Mouse (Mus musculus) right cerebral cortex, adult 18-20 months (tissue): ENCODE data around the gene Lrig2.

Source experiments
- DNase-seq: peaks from one replicate; pipeline ENCODE4 v3.0.0; 2022; ENCODE audit warnings: mixed read lengths

Lrig2 gene

DNA sequence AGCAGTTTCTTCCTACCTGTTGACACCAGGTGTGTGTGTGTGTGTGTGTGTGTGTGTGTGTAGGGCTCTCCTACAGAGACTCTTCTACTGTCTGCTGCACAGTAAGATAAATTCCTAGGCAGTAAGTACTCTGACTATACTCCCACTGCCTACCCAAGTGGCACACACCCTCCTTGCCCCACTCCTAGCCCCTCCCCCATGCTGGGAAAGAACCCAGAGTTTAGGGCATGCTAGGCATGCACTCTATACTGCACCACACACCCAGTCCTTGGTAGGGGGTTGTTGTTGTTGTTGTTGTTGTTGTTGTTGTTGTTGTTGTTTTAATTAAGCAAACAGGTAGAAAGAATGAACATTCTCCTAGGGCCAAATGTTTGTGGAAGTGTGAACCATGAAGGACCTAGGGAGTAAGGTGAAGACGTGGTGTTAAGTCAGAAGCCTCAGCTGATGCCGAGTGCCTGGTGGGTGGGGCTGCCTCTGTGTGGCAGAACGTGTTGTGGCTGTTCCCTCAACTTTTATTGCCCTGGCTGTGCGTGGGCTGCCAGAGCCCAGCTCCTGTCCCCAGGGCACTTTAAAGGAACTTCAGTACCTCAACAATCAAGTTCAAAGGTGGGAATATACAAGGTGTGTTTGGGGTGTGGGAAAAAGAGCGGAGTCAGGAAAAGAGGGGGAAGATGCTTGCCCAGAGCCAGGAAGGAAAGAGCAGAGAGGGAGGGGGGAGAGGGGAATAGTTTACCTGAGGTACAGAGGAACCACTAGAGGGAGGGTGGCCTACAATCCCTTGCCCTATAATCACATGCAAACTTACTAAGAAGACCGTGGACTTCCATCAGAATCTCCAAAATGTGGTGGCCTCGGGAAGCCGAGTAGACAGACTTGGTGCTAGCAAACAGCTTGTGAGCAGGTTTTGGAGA is 152.2 kb downstream of the Lrig2 start:
- no peak for DNase-seq

GRCm38 (mm10) chr3:104358747-104359146 is 153.0 kb downstream of the Lrig2 start:
- no peak for DNase-seq

DNA sequence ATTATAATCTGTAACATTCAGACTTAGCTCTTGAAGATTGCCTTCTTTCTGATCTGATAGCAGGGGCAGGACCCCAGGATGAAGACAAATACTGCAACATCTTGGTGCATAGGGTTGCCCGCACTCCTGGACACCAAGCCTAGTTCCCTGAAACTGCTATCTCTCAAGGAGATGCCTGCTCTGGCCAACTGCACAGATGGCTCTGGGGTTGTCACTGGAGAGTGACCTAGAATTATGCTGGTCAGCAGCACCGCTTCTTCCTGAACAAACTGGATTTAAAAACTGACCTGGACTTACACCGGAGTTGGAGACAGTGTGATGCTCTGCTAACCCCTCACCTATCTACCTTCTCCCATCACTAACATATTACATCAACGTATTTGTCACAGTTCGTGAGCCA is 155.6 kb downstream of the Lrig2 start:
- no peak for DNase-seq

DNA sequence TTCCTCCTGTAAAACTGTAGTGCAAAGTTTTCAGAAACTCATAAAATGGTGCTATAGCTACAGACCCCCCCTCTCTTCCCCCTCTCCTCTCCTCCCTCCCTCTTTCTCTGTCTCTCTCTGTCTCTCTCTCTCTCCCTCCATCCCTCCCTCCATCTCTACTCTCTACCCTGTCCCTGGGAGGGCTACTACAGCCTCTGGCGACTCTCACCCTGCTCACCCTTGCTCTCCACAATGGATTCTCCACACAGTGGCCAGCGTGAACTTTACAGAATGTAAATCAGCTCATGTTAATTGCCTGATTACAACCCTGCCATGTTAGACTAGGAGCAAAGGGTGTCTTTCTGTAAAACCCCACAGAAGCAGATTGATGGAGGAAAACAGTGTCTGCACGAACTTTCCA is 157.8 kb downstream of the Lrig2 start:
- no peak for DNase-seq

GRCm38 (mm10) chr3:104352358-104353060 is 159.2 kb downstream of the Lrig2 start:
- no peak for DNase-seq

DNA sequence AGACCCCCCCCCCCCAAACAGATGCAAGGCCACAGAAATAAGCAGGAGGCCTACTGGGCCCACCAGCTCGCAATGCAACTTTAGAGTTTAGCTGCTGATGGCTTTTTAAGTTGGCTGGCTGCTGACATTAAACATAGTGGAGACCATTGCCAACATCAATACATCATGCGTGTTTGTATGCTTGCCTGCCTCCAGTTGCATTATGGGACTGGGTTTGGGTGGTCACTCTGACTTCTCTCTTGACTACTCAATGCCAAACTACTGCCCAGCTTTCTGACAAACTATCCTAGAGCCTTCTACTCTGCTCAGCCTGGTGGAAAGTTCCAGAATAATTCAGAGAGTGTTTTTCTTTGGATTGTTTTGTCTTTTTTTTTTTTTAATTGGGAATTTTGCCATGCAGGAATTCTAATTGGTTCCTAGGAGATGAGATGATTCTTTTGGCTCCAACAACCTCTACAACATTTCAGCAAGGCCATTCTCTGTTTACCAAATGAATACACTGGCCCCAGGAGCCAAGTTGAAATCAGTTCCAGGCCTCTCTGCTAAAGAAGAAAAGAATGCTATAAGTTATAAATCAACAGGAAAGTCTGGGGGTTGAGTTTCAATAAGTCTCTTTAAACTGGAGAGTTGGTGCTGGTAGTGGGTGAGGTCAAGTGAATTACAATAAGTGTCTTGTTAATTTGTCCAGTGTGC is 161.3 kb downstream of the Lrig2 start:
- DNase-seq = no peak

- DNase-seq = no peak
These were observed 161.9 kb downstream of the Lrig2 start for GRCm38 (mm10) chr3:104349847-104350228.

DNA sequence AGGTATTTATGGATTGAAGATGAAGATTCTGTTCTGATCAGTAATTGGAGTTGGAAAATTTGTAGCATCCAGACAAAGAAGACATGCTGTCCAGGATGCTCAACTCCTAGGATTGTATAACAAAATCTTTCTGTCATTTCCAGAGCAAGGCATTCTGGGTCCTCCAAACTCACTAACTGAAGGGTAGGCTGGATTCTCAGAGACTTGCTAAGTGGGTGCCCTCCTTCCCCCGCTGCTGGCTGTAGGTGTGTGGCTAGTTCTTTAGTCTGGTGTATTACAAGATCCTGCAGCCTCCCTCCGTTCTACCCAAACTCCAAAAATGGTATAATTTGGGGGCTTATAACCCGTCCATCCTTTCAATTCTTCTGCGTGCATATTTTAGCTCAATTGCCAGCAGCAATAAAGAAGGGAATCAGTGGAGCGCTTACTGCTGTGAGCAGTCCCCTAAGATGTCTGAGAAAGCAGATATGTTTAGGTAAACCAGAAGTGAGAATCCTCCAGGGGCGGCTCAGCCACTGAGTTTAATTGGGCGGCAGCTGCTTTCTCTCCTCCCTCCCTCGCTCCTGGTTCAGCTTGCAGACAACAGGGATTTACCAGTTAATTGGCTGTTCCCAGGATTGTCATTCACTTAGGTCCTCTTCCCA is 162.4 kb downstream of the Lrig2 start:
- DNase-seq = peak; percentile 47
